Mouse (Mus musculus) liver, embryonic 14.5 days (tissue): ENCODE measurements around the gene Wdr35.

Experiments
- CTCF ChIP-seq: IDR thresholded peaks from 2 replicates; pipeline ENCODE4 v1.5.1; 2016; ENCODE audit warnings: antibody characterized with exemption, low read depth, control low read depth
- EP300 ChIP-seq: IDR thresholded peaks from 2 replicates; pipeline ENCODE4 v1.6.1; 2016; ENCODE audit warnings: antibody characterized with exemption, low read depth

GRCm38 (mm10) chr12:8961607-8962316 lies 11.9 kb upstream of the Wdr35 start:
- no peak for TF ChIP-seq CTCF
- TF ChIP-seq EP300 = no peak
